Mouse (Mus musculus) heart, postnatal 0 days (tissue): ENCODE results near the gene Nisch.

Source experiments
- CTCF ChIP-seq: IDR thresholded peaks from 2 replicates; pipeline ENCODE4 v1.5.1; 2016; ENCODE audit warnings: antibody characterized with exemption, control low read depth, low read depth
- EP300 ChIP-seq: IDR thresholded peaks from 2 replicates; pipeline ENCODE4 v1.6.1; 2016; ENCODE audit warnings: antibody characterized with exemption, low read depth

GRCm38 (mm10) chr14:31132031-31132430 lies 84.7 kb downstream of the Nisch start:
- TF ChIP-seq CTCF (no peak), EP300 (no peak)
